Mouse (Mus musculus): ENCODE results near the gene Creg1.

GRCm38 (mm10) chr1:165726986-165727385 lies 36.6 kb upstream of the Creg1 start:
- no peak for TF ChIP-seq CTCF (IDR thresholded peaks at IDR 0.05; ENCODE audit: control insufficient read depth, insufficient read depth, insufficient replicate concordance, low read depth, low read length)
- no peak for TF ChIP-seq POLR2A (IDR thresholded peaks at IDR 0.05; ENCODE audit: control insufficient read depth, low read depth, low read length)
